Mouse (Mus musculus): ENCODE data around the gene Mfap5. TPM values are rescaled to one million over a fixed set of nuclear protein-coding genes. Genes with fewer than 3 reads are reported as not detected.

Mfap5 gene
- total RNA-seq (2023) = not detected

GRCm38 (mm10) chr6:122505545-122505944 is at the start of gene Mfap5:
Gene Mfap5 (plus strand): TSS chr6:122505845.

GRCm38 (mm10) chr6:122498661-122499060 is 7.0 kb upstream of the Mfap5 start, which contains the start of gene Rimklb:
Gene Rimklb (minus strand): TSS chr6:122498761.

GRCm38 (mm10) chr6:122553606-122554005 is 48.0 kb downstream of the Mfap5 start, which contains the start of gene Aicda:
Gene Aicda (plus strand): TSS chr6:122553801.

Other genes with a start within 250 kb of the Mfap5 start
- 0.37 TPM for gene Klrg1, start 223.0 kb upstream of the Mfap5 start, total RNA-seq (2023)
- gene M6pr, start 197.1 kb upstream of the Mfap5 start, total RNA-seq (2023) = 121 TPM
- 55.9 TPM for gene Phc1, start 165.3 kb upstream of the Mfap5 start, total RNA-seq (2023)
- gene Rimklb, start 7.1 kb upstream of the Mfap5 start, total RNA-seq (2023) = not detected
- gene Aicda, start 48.0 kb downstream of the Mfap5 start, total RNA-seq (2023) = 0.28 TPM
- 16.0 TPM for gene Apobec1, start 96.6 kb downstream of the Mfap5 start, total RNA-seq (2023)
- gene Gdf3, start 104.2 kb downstream of the Mfap5 start, total RNA-seq (2023) = not detected
- not detected for gene Dppa3, start 120.6 kb downstream of the Mfap5 start, total RNA-seq (2023)
- gene Nanog, start 201.6 kb downstream of the Mfap5 start, total RNA-seq (2023) = not detected